Mouse (Mus musculus) spleen, adult 2 months (tissue): ENCODE measurements around the gene Lclat1.

ENCODE experiments used
- CTCF ChIP-seq: fragments of 200-500 bp; IDR thresholded peaks from 2 replicates; pipeline ENCODE4 v1.5.1; 2011; ENCODE audit warnings: mild to moderate bottlenecking, inconsistent platforms; ENCODE audit not compliant: insufficient read depth, insufficient read length, insufficient replicate concordance; ENCODE audit errors: extremely low read depth
- POLR2A ChIP-seq: fragments of 200-500 bp; IDR thresholded peaks from 2 replicates; pipeline ENCODE4 v1.6.1; 2011; ENCODE audit warnings: low read depth, low read length, inconsistent platforms

DNA sequence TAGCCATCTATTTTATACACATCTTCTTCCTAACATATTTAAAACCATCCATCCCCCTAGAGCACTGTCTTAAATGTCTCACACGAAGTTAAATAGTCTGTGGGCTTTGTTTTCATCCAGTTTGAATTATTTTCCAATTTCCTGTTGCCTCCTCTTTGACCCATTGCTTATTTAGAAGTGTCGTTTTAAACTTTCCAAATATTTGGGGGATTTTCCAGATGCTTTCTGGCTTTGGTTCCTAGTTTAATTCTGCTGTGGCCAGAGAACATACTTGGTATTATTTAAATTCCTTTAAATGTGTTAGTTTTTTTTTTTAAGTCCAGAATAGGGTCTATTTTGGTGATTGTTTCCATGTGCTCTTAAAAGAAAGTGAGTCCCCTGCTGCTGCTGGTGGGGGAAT is 176.5 kb downstream of the Lclat1 start:
- no peak for TF ChIP-seq POLR2A
- TF ChIP-seq CTCF, result no peak
